ENCODE assay signal across 14 mouse cellular contexts in genomic region chr1:87297346-87297925, GRCm38 (mm10).
"Had no signal": no experiment of that assay in that cellular context is flagged by ENCODE, and none has a peak within 500 bp of the region (broad histone marks: within the 10 kb centered on the region; RNA-seq: fewer than 3 reads in every experiment).

No protein-coding gene starts in this region.

- ATAC-seq: liver, embryonic 12.5 days; midbrain, embryonic 15.5 days had no signal

- DNase-seq: kidney, adult 8-10 months; kidney, postnatal 10 days; kidney, postnatal 36 days; layer of hippocampus, postnatal 36 days; liver; lung, adult 18-20 months; lung, postnatal 10 days; lung, postnatal 36 days; right cerebral cortex, adult 18-20 months; right cerebral cortex, postnatal 14 days; right cerebral cortex, postnatal 4 days; thymus, postnatal 25 days had no signal
